Mouse (Mus musculus): ENCODE data around the gene Lamb3. TPM values are rescaled to one million over a fixed set of nuclear protein-coding genes. Genes with fewer than 3 reads are reported as not detected.
"Not testable (repeated sequence)": the region's sequence is repeated elsewhere in the genome, so short reads cannot be mapped to it uniquely, and the experiment has no call there.

Lamb3 gene
- polyA plus RNA-seq, 1 experiment, result not detected

DNA sequence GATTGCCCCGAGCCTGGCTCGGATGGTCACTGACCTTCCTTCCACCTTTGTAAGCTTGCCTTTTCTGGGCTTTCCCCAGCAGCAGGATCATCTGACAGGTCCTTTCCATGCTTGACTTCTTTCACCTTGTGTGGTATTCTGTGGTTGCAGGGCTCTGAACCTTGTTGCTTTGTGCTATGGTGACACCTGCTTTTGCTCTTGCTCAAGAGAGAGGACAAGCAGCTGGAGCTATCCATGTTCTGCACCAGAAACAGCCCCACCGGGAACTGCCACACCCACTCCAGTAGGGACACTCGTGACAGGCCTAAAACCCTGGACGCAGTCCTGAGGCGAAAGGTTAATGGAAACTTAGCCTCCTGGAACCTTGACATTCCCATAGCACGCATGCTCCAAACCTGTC lies 43.9 kb downstream of the Lamb3 start:
- H3K36me3 ChIP-seq (ENCODE audit: control insufficient read depth), result no peaks in the 10 kb centered on the region
- no peak for TF ChIP-seq TAL1 (IDR thresholded peaks at IDR 0.05; ENCODE audit: low read length)
- TF ChIP-seq GATA1 (IDR thresholded peaks at IDR 0.05; ENCODE audit: low read length), result no peak

DNA sequence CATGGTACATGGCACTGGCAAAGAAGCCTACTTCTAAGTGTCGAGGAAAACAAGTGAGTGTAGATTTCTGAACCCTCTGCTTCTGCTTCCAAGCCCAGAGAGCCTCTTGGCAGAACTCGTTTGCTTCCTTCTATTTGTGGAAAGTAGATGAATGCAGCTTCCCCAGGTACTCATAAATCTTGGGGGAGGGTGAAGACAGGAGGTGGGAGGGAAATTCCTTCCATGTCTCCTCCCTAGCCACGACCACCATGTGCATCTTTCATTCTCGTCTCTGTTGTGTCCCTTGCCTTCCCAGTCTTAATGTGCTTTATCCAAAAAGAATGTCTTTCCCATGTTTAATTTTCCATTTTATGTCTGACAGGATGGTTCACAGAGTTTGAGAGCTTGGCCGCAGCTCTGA lies 45.1 kb downstream of the Lamb3 start:
- no peak overlapping the region for H3K4me3 ChIP-seq (replicated peaks)
- H3K36me3 ChIP-seq (ENCODE audit: control insufficient read depth), result no peaks in the 10 kb centered on the region
- TF ChIP-seq GATA1 (IDR thresholded peaks at IDR 0.05; ENCODE audit: low read length), result no peak
- TF ChIP-seq TAL1 (IDR thresholded peaks at IDR 0.05; ENCODE audit: low read length), result no peak
- H3K9me3 ChIP-seq (ENCODE audit: control insufficient read depth, low read length), result no peaks in the 10 kb centered on the region
- H3K4me1 ChIP-seq (ENCODE audit: control insufficient read depth), result no peaks in the 10 kb centered on the region
- H3K27me3 ChIP-seq (ENCODE audit: control insufficient read depth), result no peaks in the 10 kb centered on the region

More for the DNA sequence above, 43.9 kb downstream of the Lamb3 start:
- Histone ChIP-seq H3K27me3 (ENCODE audit: control insufficient read depth) (no peaks in the 10 kb centered on the region), H3K4me1 (ENCODE audit: control insufficient read depth) (no peaks in the 10 kb centered on the region), H3K9me3 (ENCODE audit: control insufficient read depth, low read length) (no peaks in the 10 kb centered on the region), H3K4me3 (replicated peaks) (no peak overlapping the region)

DNA sequence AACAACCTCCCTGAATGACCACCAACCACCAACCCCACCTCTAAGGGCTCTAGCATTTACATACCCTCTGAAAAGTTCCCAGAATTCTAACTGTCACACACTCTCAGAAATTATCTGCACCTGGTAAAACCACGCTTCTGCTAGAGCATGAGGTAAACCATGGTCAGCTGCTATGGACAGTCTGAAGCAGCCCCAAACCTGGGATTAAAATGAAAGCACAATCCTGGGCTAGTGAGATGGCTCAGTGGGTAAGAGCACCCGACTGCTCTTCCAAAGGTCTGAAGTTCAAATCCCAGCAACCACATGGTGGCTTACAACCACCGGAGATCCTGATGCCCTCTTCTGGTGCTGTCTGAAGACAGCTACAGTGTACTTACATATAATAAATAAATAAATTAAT lies 46.4 kb downstream of the Lamb3 start:
- H3K36me3 ChIP-seq (ENCODE audit: control insufficient read depth); H3K4me1 ChIP-seq (ENCODE audit: control insufficient read depth); H3K9me3 ChIP-seq (ENCODE audit: control insufficient read depth, low read length); H3K27me3 ChIP-seq (ENCODE audit: control insufficient read depth); H3K4me3 ChIP-seq (replicated peaks): not testable (repeated sequence)

DNA sequence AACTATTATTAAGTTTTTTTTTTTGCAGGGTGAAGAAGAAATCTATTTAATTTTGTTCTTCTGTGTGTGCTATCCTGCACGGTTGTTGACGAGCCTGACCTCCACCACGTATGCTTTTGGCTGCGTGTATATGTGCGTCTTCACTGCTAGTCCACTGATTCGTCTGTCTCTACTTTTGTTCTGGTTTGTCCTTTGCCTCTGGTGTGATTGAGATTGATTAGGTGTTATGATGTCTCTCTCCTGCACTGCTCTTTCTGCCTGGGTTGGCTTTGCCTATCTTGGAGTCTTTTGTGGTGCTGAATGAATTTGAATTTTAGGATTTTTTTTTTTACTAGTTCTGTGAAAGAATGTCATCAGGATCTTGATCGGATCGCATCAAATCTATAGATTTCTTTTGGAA lies 47.5 kb downstream of the Lamb3 start:
- H3K4me1 ChIP-seq (ENCODE audit: control insufficient read depth), result no peaks in the 10 kb centered on the region
- no peaks in the 10 kb centered on the region for H3K9me3 ChIP-seq (ENCODE audit: control insufficient read depth, low read length)
- no peaks in the 10 kb centered on the region for H3K36me3 ChIP-seq (ENCODE audit: control insufficient read depth)
- H3K4me3 ChIP-seq (replicated peaks), result no peak overlapping the region
- TF ChIP-seq TAL1 (IDR thresholded peaks at IDR 0.05; ENCODE audit: low read length) (no peak), GATA1 (IDR thresholded peaks at IDR 0.05; ENCODE audit: low read length) (no peak)
- H3K27me3 ChIP-seq (ENCODE audit: control insufficient read depth), result no peaks in the 10 kb centered on the region

DNA sequence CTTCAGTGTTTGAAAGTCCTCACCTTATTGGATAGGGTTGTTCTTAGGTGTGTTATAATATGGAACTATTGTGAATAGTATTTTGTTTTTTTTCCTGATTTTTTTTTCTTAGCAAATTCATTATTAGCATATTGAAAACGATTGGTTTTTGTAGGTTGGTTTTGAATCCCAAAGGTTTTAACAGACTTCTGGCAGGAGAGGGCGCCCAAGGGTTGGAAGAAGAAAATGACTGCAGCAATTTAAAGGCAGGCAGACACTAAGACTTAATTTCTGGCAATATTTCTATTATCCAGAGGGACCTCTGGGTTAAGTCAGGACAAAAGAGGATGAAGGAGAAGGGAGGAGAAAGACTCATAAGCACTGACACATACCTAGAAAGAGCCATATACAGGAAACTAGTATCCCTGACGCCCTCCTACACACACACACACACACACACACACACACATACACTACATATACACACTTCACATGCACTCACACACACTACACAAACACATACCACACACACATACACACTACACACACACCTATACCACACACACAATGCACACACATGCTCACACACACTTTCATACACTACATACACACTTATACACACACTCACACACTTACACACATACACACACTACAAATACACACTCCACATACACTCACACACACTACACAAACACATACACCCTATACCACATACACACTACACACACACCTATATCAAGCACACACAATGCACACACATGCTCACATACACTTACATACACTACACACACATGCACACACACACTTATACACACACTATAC lies 48.2 kb downstream of the Lamb3 start:
- Histone ChIP-seq H3K27me3 (ENCODE audit: control insufficient read depth) (no peaks in the 10 kb centered on the region), H3K36me3 (ENCODE audit: control insufficient read depth) (no peaks in the 10 kb centered on the region), H3K9me3 (ENCODE audit: control insufficient read depth, low read length) (no peaks in the 10 kb centered on the region), H3K4me1 (ENCODE audit: control insufficient read depth) (no peaks in the 10 kb centered on the region), H3K4me3 (replicated peaks) (no peak overlapping the region)
- TF ChIP-seq TAL1 (IDR thresholded peaks at IDR 0.05; ENCODE audit: low read length) (no peak), GATA1 (IDR thresholded peaks at IDR 0.05; ENCODE audit: low read length) (no peak)

DNA sequence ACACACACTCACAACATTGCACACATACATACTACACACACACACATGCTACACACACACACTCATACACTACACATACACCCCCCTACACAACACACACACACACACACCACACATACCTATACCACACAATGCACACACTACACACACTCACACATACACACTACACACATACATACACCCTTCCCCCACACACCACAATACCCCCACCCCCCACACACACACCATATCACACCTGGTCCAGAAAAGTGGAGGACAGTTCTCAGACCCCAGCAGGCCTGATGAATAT lies 48.7 kb downstream of the Lamb3 start:
- Histone ChIP-seq H3K4me1 (ENCODE audit: control insufficient read depth) (no peaks in the 10 kb centered on the region), H3K36me3 (ENCODE audit: control insufficient read depth) (no peaks in the 10 kb centered on the region), H3K27me3 (ENCODE audit: control insufficient read depth) (no peaks in the 10 kb centered on the region), H3K4me3 (replicated peaks) (no peak overlapping the region), H3K9me3 (ENCODE audit: control insufficient read depth, low read length) (no peaks in the 10 kb centered on the region)
- TF ChIP-seq GATA1 (IDR thresholded peaks at IDR 0.05; ENCODE audit: low read length), result no peak
- no peak for TF ChIP-seq TAL1 (IDR thresholded peaks at IDR 0.05; ENCODE audit: low read length)

DNA sequence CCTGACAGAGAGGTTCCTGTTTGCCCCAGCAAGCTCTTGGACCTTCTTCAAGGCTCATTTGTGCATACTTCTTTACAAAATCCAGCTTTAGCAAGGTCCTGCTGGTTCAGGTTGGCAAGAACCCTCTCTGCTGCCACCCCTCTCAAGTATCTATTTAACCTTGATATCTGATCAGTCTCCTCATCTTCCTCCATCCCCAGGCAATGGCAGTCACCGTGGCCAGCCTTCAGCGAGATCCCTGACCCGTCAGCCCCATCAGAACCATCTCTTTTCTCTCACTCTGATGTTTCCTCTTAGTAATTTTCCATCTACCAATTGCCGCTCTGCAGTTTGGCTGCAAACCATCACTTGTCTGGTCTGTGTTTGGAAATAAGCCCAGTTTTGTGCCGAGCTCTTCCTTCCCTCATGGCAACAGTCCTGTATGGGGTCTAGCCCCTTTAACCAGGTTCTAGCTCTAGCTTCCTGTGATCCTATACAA lies 49.2 kb downstream of the Lamb3 start:
- Histone ChIP-seq H3K4me1 (ENCODE audit: control insufficient read depth) (no peaks in the 10 kb centered on the region), H3K27me3 (ENCODE audit: control insufficient read depth) (no peaks in the 10 kb centered on the region), H3K36me3 (ENCODE audit: control insufficient read depth) (no peaks in the 10 kb centered on the region), H3K4me3 (replicated peaks) (no peak overlapping the region), H3K9me3 (ENCODE audit: control insufficient read depth, low read length) (no peaks in the 10 kb centered on the region)
- no peak for TF ChIP-seq GATA1 (IDR thresholded peaks at IDR 0.05; ENCODE audit: low read length)

DNA sequence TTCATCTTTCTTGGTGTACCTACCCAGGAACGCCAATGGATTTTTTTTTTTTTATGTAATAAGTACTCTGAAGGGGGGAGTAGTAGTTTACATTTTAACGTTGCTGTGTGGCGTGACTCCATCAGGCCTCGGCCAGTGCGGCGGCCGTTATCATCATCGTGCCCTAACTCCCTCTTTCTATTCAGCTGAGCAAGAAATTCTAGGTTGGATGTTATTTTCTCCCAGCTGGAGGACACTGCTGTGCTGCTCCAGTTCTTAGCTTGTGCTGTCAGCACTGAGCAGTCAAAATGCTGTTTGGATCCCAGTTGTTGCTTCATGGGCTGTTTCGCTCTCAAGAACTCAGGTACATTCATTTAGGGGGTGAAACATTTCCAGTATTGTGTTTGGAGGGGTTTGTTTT lies 52.1 kb downstream of the Lamb3 start:
- H3K27me3 ChIP-seq (ENCODE audit: control insufficient read depth), result no peaks in the 10 kb centered on the region
- H3K4me1 ChIP-seq (ENCODE audit: control insufficient read depth), result no peaks in the 10 kb centered on the region

DNA sequence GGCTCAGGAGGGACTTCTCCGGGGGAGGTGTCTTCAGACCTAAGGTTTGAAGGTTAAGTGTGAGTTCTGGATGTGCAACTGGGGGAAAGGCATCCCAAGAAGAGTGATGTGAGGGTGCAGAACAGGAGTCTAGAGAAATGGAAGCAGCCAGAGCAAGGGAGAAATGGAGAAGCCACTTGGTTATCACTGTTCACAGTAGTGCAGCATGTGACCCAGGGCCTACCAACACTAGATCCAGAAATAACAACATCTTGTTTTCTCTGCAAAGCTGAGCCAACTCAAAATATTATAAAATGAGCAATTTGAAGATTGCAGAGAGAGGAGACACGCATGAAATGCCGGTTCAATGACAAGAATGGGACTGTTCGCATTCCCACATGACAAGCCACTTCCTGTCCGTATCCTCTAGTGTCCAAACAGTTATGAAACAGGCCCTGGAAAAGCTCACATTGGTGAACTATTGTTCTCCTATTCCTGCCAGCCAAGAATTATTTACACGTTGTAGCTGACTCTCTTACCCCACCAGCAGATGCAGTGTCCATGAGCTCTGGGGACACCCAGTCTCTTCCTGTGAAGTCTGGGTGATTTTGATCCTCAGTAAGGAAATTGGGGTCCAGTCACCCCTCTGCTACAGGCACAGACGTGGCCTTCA lies 54.5 kb downstream of the Lamb3 start:
- Histone ChIP-seq H3K27me3 (ENCODE audit: control insufficient read depth) (no peaks in the 10 kb centered on the region), H3K9me3 (ENCODE audit: control insufficient read depth, low read length) (no peaks in the 10 kb centered on the region), H3K4me1 (ENCODE audit: control insufficient read depth) (no peaks in the 10 kb centered on the region), H3K36me3 (ENCODE audit: control insufficient read depth) (no peaks in the 10 kb centered on the region), H3K4me3 (replicated peaks) (no peak overlapping the region)
- TF ChIP-seq GATA1 (IDR thresholded peaks at IDR 0.05; ENCODE audit: low read length) (no peak), TAL1 (IDR thresholded peaks at IDR 0.05; ENCODE audit: low read length) (no peak)

More for the DNA sequence above, 52.1 kb downstream of the Lamb3 start:
- Histone ChIP-seq H3K36me3 (ENCODE audit: control insufficient read depth) (no peaks in the 10 kb centered on the region), H3K9me3 (ENCODE audit: control insufficient read depth, low read length) (no peaks in the 10 kb centered on the region), H3K4me3 (replicated peaks) (no peak overlapping the region)
- TF ChIP-seq TAL1 (IDR thresholded peaks at IDR 0.05; ENCODE audit: low read length), result no peak
- TF ChIP-seq GATA1 (IDR thresholded peaks at IDR 0.05; ENCODE audit: low read length), result no peak

Measured in erythroblast, embryonic 14.5 days (primary cell).